Mouse (Mus musculus): ENCODE measurements around the gene Map3k9.
A peak's percentile ranks its signal among the peaks of the same experiment; 100 is the strongest.

The Map3k9 gene

GRCm38 (mm10) chr12:81781105-81781909, at the start of gene Map3k9:
Gene Map3k9, minus strand, starts transcription at chr12:81781175.
- peak; percentile 93 to 96 for DNase-seq

DNA sequence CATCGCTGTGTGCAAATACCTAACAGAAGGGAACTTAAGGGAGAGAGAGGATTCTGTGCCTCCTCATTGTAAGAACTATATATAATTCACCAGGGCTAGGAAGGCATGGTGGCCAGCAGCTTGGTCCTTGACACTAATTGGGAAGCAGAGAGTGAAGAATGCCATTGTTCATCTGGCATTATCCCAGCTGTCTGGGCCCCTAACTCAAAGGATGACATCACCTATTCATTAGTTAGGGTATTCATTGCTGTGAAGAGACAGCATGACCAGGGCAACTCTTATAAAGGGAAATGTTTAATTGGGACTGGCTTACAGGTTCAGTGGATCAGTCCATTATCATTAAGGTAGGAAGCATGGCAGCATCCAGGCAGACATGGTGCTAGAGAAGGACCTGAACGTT, 47.4 kb upstream of the Map3k9 start:
- no peak for DNase-seq

DNA sequence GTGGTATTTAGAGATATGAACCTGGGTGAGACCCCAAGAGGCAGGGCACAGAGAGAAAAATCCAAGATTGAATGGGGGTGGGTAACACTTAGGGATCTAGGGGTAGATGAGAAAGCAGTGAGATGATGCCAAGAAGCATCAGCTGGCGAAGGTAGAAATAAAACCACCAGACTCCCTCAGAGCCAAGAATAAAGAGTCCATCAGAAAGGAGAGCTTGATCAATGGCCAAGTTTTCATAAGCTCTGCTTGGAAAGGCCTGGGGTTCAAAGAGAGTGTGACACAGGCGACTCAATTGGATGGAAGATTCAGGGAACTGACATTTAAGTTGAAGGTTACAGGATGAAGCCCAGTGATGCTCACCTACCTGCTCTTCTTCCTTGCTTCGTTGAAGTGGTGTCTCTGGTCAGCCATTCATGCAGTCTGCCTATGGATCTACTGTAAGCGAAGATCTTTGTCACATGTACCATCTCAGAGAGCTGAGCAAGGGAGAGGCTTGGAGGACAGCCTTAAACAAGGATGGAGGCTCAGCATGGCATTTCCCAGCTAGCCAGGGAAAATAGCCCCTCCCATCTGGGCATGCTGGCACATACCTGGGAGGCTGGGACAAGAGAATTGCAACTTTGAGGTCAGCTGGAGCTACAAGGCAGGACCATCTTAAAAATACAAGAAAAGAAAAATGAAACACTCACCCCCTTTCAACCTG, 42.0 kb upstream of the Map3k9 start:
- no peak for DNase-seq

- no peak for DNase-seq
Measured at GRCm38 (mm10) chr12:81822176-81822575, 41.2 kb upstream of the Map3k9 start.

GRCm38 (mm10) chr12:81820700-81821099, 39.7 kb upstream of the Map3k9 start:
- DNase-seq, result no peak

DNA sequence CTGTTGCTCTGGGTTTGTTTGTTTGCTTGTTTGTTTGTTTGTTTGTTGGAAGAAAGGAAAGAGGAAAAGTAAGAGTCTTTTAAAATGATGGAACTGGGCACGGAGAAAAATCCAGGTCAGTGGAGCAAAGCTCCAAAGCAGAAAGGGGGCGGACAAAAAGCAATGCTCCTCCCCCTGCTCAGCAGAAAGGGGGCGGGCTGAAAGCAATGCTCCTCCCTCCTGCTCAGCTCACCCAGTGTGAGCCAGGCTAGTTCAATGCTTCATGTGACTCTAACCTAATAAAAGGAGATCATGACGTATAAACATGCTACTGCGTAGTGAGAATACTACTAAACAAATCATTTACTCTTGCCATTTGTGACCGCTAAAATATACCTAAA, 36.1 kb upstream of the Map3k9 start:
- peak in 1 of 2 experiments; percentile 31 for DNase-seq

GRCm38 (mm10) chr12:81816330-81817125, 35.6 kb upstream of the Map3k9 start:
- DNase-seq, result peak; percentile 26 to 39

GRCm38 (mm10) chr12:81814742-81815141, 33.8 kb upstream of the Map3k9 start:
- DNase-seq, result no peak

- no peak for DNase-seq
Measured at GRCm38 (mm10) chr12:81810417-81810816, 29.4 kb upstream of the Map3k9 start.

DNA sequence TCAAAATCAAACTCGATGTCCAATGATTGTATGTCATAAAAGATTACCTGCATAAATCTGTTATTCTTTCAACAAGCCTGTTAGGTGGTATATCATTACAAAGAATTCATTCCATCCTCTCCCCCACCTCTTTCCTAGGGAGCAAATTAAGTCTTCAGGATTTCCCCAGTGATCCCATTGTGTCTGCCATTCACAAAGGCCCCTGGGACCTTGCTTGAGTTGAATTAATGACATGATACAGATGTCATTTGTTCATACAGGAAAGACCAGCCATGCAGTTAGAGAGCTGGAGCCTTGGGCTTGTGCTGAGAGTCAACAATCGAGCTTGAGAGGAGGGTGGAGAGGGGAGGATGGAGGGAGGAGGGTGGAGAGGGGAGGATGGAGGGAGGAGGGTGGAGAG, 27.6 kb upstream of the Map3k9 start:
- DNase-seq, result no peak

DNA sequence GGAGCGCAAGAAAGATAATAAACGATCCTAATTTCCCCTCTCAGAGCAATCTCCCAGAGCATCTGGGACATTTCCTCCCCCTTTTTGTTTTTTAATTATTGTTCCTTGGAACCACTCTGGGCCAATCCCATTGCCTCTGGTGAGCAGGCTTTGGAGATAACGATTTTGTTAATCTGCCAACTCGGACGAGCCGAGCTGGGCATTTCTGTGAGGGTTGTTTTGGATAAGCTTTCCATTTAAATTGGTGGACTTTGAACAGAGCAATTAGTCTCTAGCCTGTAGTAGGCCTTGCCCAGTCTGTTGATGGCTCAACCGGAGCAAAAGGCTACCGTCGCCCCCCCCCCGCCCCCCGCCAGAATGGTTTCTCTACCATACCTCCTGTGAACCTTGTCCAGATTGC, 27.0 kb upstream of the Map3k9 start:
- peak; percentile 45 to 60 for DNase-seq

- DNase-seq, result no peak
Measured at GRCm38 (mm10) chr12:81807529-81807837, 26.5 kb upstream of the Map3k9 start.

GRCm38 (mm10) chr12:81806759-81807528, 26.0 kb upstream of the Map3k9 start:
- peak; percentile 71 to 81 for DNase-seq

DNA sequence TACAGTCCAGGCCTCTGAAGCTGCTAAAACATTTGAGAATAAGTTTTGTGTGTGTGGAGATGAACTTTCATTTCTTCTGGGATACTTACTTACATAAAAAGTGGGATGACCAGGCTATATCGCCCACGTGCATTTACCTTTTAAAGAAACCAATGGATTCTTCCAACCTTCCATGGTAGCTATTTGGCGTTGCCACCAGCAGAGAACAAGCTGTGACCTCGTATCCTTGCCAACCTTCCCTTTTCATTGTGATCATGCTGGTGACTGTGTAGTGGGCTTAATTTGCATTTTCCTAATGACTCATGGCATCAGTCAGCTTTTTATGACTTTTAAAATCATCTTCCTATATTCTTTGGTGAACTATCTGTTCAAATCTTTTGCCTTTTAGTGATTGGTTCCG, 25.1 kb upstream of the Map3k9 start:
- no peak for DNase-seq

- DNase-seq, result peak in 1 of 2 experiments; percentile 13
Measured at GRCm38 (mm10) chr12:81803803-81804202, 22.8 kb upstream of the Map3k9 start.

GRCm38 (mm10) chr12:81803016-81803415, 22.0 kb upstream of the Map3k9 start:
- DNase-seq, result no peak

- no peak for DNase-seq
Measured at GRCm38 (mm10) chr12:81801134-81801533, 20.2 kb upstream of the Map3k9 start.

- peak; percentile 70 to 92 for DNase-seq
Measured at GRCm38 (mm10) chr12:81796541-81796940, 15.6 kb upstream of the Map3k9 start.

DNA sequence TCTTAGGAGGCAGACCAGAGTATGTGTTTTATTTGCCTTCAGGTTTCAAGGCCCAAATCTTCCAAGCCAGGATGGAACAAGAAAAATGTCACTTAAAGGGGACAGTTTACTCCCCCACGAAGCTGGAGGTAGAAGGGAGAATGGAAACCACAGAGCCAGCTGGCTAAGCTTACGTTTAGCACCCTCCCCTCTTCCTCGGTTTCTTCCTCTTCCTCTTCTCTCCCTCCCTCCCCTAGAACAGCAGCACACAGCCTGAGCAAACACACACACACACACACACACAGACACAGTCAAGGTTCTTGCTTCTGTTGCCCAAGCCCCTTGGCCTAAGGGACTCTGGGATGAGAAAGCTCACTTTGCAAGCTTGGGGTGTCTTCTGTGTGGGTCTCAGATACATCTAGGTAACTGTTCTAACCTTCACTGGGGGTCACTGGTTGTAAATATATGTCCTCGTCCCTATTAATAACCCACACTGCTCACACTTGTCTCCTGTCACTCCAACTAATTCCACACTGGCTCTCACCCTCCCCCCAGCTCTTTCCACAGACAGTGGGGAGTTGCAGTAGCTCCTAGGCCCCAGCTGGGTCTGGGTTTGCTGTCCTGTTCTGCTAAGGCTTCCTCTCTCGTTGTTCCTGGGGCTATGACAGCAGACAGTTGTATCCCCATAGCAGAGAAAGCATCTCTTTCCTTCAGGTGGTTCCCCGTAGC, 11.7 kb upstream of the Map3k9 start:
- no peak for DNase-seq

DNA sequence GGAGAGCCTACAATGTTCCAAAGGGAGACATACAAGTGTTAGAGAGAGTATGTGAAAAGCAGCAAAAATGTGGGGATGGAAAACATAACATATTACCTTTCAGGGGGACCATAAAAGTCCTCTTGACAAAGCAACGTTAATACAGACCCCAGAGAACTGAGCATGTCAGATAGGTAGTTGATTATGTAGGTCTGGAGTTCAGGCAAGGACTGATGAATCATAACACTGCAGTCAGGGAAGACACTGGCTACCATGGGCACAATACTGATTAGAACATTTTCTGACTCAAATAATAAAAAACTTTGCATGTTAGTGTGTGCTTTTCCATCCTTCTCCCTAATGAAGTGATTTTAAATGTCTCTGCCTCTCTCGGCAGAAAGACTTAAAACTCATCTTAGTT, 8.5 kb upstream of the Map3k9 start:
- no peak for DNase-seq

GRCm38 (mm10) chr12:81788672-81789084, 7.7 kb upstream of the Map3k9 start:
- DNase-seq, result peak; percentile 91 to 93

DNA sequence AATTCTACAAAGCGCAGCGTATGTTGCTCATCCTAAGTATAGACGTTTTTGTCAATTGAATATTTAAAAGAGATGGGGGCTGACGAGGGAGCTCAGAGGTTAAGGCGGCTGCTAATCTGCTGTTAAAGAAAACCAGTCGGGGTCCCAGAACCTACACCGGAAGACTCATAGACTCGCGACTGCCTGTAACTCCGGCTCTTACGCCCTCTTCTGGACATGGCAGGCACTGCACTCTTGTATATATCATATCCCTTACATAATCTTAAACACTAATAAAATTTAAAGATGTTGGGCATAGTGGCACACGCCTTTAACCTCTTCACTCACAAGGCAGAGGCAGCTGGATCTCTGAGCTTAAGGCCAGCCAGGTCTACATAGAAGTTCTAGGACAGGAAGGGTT, 6.3 kb upstream of the Map3k9 start:
- DNase-seq, result no peak
